Mouse (Mus musculus): Measurements from ENCODE around the gene Gm21983. TPM values are rescaled to one million over a fixed set of nuclear protein-coding genes. Genes with fewer than 3 reads are reported as not detected.

The Gm21983 gene
- polyA plus RNA-seq, 1 experiment from 2014 or later: 0.54 TPM

- Histone ChIP-seq H3K9ac (ENCODE audit: low read depth, low read length) (no peak overlapping the region), H3K9me3 (replicated peaks; ENCODE audit: control insufficient read depth, low read length, poor library complexity, severe bottlenecking) (no peaks in the 10 kb centered on the region), H3K27me3 (ENCODE audit: control insufficient read depth, insufficient read depth, low read depth, low read length) (no peaks in the 10 kb centered on the region), H3K4me1 (ENCODE audit: control insufficient read depth, insufficient read depth, low read length) (peaks cover 19% of the 10 kb centered on the region), H3K27ac (ENCODE audit: low read length) (no peak overlapping the region), H3K36me3 (ENCODE audit: control insufficient read depth, insufficient read depth, low read length) (peaks cover 9% of the 10 kb centered on the region; the same call in 1 of the 2 replicates), H3K4me3 (ENCODE audit: low read depth, low read length) (no peak overlapping the region), H3K4me2 (ENCODE audit: low read length) (no peak overlapping the region)
- no peak for ATAC-seq
- WGBS: 81% methylated on average over 11 of the region's 11 CpGs
These were observed 39.1 kb upstream of the Gm21983 start for GRCm38 (mm10) chr7:27219937-27220336.

GRCm38 (mm10) chr7:27218586-27218985 lies 37.7 kb upstream of the Gm21983 start:
- Histone ChIP-seq H3K36me3 (ENCODE audit: control insufficient read depth, insufficient read depth, low read length) (peaks cover 14% of the 10 kb centered on the region), H3K4me3 (ENCODE audit: low read depth, low read length) (no peak overlapping the region), H3K27me3 (ENCODE audit: control insufficient read depth, insufficient read depth, low read depth, low read length) (no peaks in the 10 kb centered on the region), H3K4me1 (ENCODE audit: control insufficient read depth, insufficient read depth, low read length) (peaks cover 5% of the 10 kb centered on the region), H3K27ac (ENCODE audit: low read length) (no peak overlapping the region), H3K9ac (ENCODE audit: low read depth, low read length) (no peak overlapping the region), H3K9me3 (replicated peaks; ENCODE audit: control insufficient read depth, low read length, poor library complexity, severe bottlenecking) (no peaks in the 10 kb centered on the region), H3K4me2 (ENCODE audit: low read length) (no peak overlapping the region)
- WGBS: 85% methylated on average over 7 of the region's 7 CpGs
- ATAC-seq: no peak

- Histone ChIP-seq H3K4me3 (ENCODE audit: low read depth, low read length) (no peak overlapping the region), H3K27me3 (ENCODE audit: control insufficient read depth, insufficient read depth, low read depth, low read length) (no peaks in the 10 kb centered on the region), H3K9ac (ENCODE audit: low read depth, low read length) (no peak overlapping the region), H3K36me3 (ENCODE audit: control insufficient read depth, insufficient read depth, low read length) (peaks cover 40% of the 10 kb centered on the region), H3K4me2 (ENCODE audit: low read length) (no peak overlapping the region), H3K4me1 (ENCODE audit: control insufficient read depth, insufficient read depth, low read length) (no peaks in the 10 kb centered on the region), H3K9me3 (replicated peaks; ENCODE audit: control insufficient read depth, low read length, poor library complexity, severe bottlenecking) (no peaks in the 10 kb centered on the region), H3K27ac (ENCODE audit: low read length) (no peak overlapping the region)
- no peak for ATAC-seq
- 91% methylated on average over 2 of the region's 2 CpGs for WGBS
These were observed 31.7 kb upstream of the Gm21983 start for GRCm38 (mm10) chr7:27212626-27213025.

GRCm38 (mm10) chr7:27203730-27204449 lies 23.0 kb upstream of the Gm21983 start:
- Histone ChIP-seq H3K27ac (ENCODE audit: low read length) (no peak overlapping the region), H3K27me3 (ENCODE audit: control insufficient read depth, insufficient read depth, low read depth, low read length) (no peaks in the 10 kb centered on the region), H3K36me3 (ENCODE audit: control insufficient read depth, insufficient read depth, low read length) (peaks cover 25% of the 10 kb centered on the region), H3K4me3 (ENCODE audit: low read depth, low read length) (no peak overlapping the region), H3K4me2 (ENCODE audit: low read length) (no peak overlapping the region), H3K9me3 (replicated peaks; ENCODE audit: control insufficient read depth, low read length, poor library complexity, severe bottlenecking) (no peaks in the 10 kb centered on the region), H3K4me1 (ENCODE audit: control insufficient read depth, insufficient read depth, low read length) (no peaks in the 10 kb centered on the region), H3K9ac (ENCODE audit: low read depth, low read length) (no peak overlapping the region)
- 96% methylated on average over 8 of the region's 8 CpGs for WGBS
- ATAC-seq: no peak

GRCm38 (mm10) chr7:27198779-27199178 lies 17.9 kb upstream of the Gm21983 start:
- Histone ChIP-seq H3K27me3 (ENCODE audit: control insufficient read depth, insufficient read depth, low read depth, low read length) (no peaks in the 10 kb centered on the region), H3K27ac (ENCODE audit: low read length) (no peak overlapping the region), H3K4me1 (ENCODE audit: control insufficient read depth, insufficient read depth, low read length) (peaks cover 18% of the 10 kb centered on the region), H3K4me3 (ENCODE audit: low read depth, low read length) (no peak overlapping the region), H3K9ac (ENCODE audit: low read depth, low read length) (no peak overlapping the region), H3K9me3 (replicated peaks; ENCODE audit: control insufficient read depth, low read length, poor library complexity, severe bottlenecking) (no peaks in the 10 kb centered on the region), H3K36me3 (ENCODE audit: control insufficient read depth, insufficient read depth, low read length) (0 out of 2 replicates have a peak, but pooled peaks cover 4% of the 10 kb centered on the region), H3K4me2 (ENCODE audit: low read length) (no peak overlapping the region)
- no peak for ATAC-seq
- WGBS: 93% methylated on average over 8 of the region's 8 CpGs

GRCm38 (mm10) chr7:27198355-27198754 lies 17.5 kb upstream of the Gm21983 start:
- no peak overlapping the region for H3K4me2 ChIP-seq (ENCODE audit: low read length)
- no peak for ATAC-seq
- H3K36me3 ChIP-seq (ENCODE audit: control insufficient read depth, insufficient read depth, low read length): peaks cover 7% of the 10 kb centered on the region; the same call in 1 of the 2 replicates
- H3K9me3 ChIP-seq (replicated peaks; ENCODE audit: control insufficient read depth, low read length, poor library complexity, severe bottlenecking): no peaks in the 10 kb centered on the region
- no peak overlapping the region for H3K4me3 ChIP-seq (ENCODE audit: low read depth, low read length)
- no peak overlapping the region for H3K27ac ChIP-seq (ENCODE audit: low read length)
- no peak overlapping the region for H3K9ac ChIP-seq (ENCODE audit: low read depth, low read length)
- H3K4me1 ChIP-seq (ENCODE audit: control insufficient read depth, insufficient read depth, low read length): peaks cover 22% of the 10 kb centered on the region
- no peaks in the 10 kb centered on the region for H3K27me3 ChIP-seq (ENCODE audit: control insufficient read depth, insufficient read depth, low read depth, low read length)

GRCm38 (mm10) chr7:27197634-27198033 lies 16.7 kb upstream of the Gm21983 start:
- 91% methylated on average over 8 of the region's 8 CpGs for WGBS
- Histone ChIP-seq H3K9ac (ENCODE audit: low read depth, low read length) (no peak overlapping the region), H3K27ac (ENCODE audit: low read length) (no peak overlapping the region), H3K4me3 (ENCODE audit: low read depth, low read length) (no peak overlapping the region), H3K9me3 (replicated peaks; ENCODE audit: control insufficient read depth, low read length, poor library complexity, severe bottlenecking) (no peaks in the 10 kb centered on the region), H3K27me3 (ENCODE audit: control insufficient read depth, insufficient read depth, low read depth, low read length) (no peaks in the 10 kb centered on the region), H3K4me1 (ENCODE audit: control insufficient read depth, insufficient read depth, low read length) (peaks cover 27% of the 10 kb centered on the region), H3K4me2 (ENCODE audit: low read length) (no peak overlapping the region), H3K36me3 (ENCODE audit: control insufficient read depth, insufficient read depth, low read length) (peaks cover 10% of the 10 kb centered on the region; the same call in 1 of the 2 replicates)
- ATAC-seq: no peak

- Histone ChIP-seq H3K4me2 (ENCODE audit: low read length) (no peak overlapping the region), H3K27ac (ENCODE audit: low read length) (no peak overlapping the region), H3K4me3 (ENCODE audit: low read depth, low read length) (no peak overlapping the region), H3K27me3 (ENCODE audit: control insufficient read depth, insufficient read depth, low read depth, low read length) (no peaks in the 10 kb centered on the region), H3K36me3 (ENCODE audit: control insufficient read depth, insufficient read depth, low read length) (peaks cover 11% of the 10 kb centered on the region), H3K9ac (ENCODE audit: low read depth, low read length) (no peak overlapping the region), H3K9me3 (replicated peaks; ENCODE audit: control insufficient read depth, low read length, poor library complexity, severe bottlenecking) (no peaks in the 10 kb centered on the region), H3K4me1 (ENCODE audit: control insufficient read depth, insufficient read depth, low read length) (peaks cover 27% of the 10 kb centered on the region)
- ATAC-seq: no peak
- WGBS: 86% methylated on average over 3 of the region's 3 CpGs
These were observed 16.2 kb upstream of the Gm21983 start for GRCm38 (mm10) chr7:27197136-27197535.

- peak within 1 kb of the TSS; percentile 97 for H3K27ac ChIP-seq (ENCODE audit: low read length)
- 1% methylated on average over 64 of the region's 64 CpGs for WGBS
- peaks cover 21% of the 10 kb centered on the region for H3K36me3 ChIP-seq (ENCODE audit: control insufficient read depth, insufficient read depth, low read length)
- peak within 1 kb of the TSS; percentile 91 for H3K9ac ChIP-seq (ENCODE audit: low read depth, low read length)
- H3K4me3 ChIP-seq (ENCODE audit: low read depth, low read length): peak within 1 kb of the TSS; percentile 91
- peak; percentile 98 for ATAC-seq
- H3K9me3 ChIP-seq (replicated peaks; ENCODE audit: control insufficient read depth, low read length, poor library complexity, severe bottlenecking): no peaks in the 10 kb centered on the region
- H3K4me2 ChIP-seq (ENCODE audit: low read length): peak within 1 kb of the TSS; percentile 85
- no peaks in the 10 kb centered on the region for H3K27me3 ChIP-seq (ENCODE audit: control insufficient read depth, insufficient read depth, low read depth, low read length)
- H3K4me1 ChIP-seq (ENCODE audit: control insufficient read depth, insufficient read depth, low read length): peaks cover 27% of the 10 kb centered on the region
These were observed 15.1 kb upstream of the Gm21983 start, which contains the start of the genes BC024978 and Snrpa for GRCm38 (mm10) chr7:27195681-27196611. Gene BC024978 (plus strand): TSS chr7:27195781. Gene Snrpa (minus strand): TSS chr7:27196271.

All from midbrain, embryonic 16.5 days (tissue).